Mouse (Mus musculus): ENCODE data around the gene Acss2. TPM values are rescaled to one million over a fixed set of nuclear protein-coding genes. Genes with fewer than 3 reads are reported as not detected.

The Acss2 gene
- polyA plus RNA-seq, 1 experiment from 2014 or later: 15.3 TPM

GRCm38 (mm10) chr2:155624730-155625129, 107.0 kb downstream of the Acss2 start:
- Histone ChIP-seq H3K4me2 (ENCODE audit: low read depth, low read length) (no peak overlapping the region), H3K9ac (ENCODE audit: low read depth, low read length) (no peak overlapping the region), H3K27ac (replicated peaks; ENCODE audit: low read depth, low read length) (no peak overlapping the region), H3K36me3 (ENCODE audit: control insufficient read depth, insufficient read depth, low read length) (no peaks in the 10 kb centered on the region), H3K27me3 (replicated peaks; ENCODE audit: control insufficient read depth, insufficient read depth, low read length) (peaks cover 21% of the 10 kb centered on the region), H3K4me1 (ENCODE audit: control insufficient read depth, insufficient read depth, low read length) (0 out of 2 replicates have a peak, but pooled peaks cover 8% of the 10 kb centered on the region), H3K9me3 (ENCODE audit: control insufficient read depth, low read length) (no peaks in the 10 kb centered on the region), H3K4me3 (ENCODE audit: low read depth, low read length) (no peak overlapping the region)
- DNase-seq (ENCODE audit: low spot score) (peak; percentile 56), ATAC-seq (ENCODE audit: low read depth) (no peak)
- WGBS: 30% methylated on average over 10 of the region's 10 CpGs

GRCm38 (mm10) chr2:155626277-155626676, 108.5 kb downstream of the Acss2 start:
- Histone ChIP-seq H3K9me3 (ENCODE audit: control insufficient read depth, low read length) (no peaks in the 10 kb centered on the region), H3K9ac (ENCODE audit: low read depth, low read length) (no peak overlapping the region), H3K4me1 (ENCODE audit: control insufficient read depth, insufficient read depth, low read length) (0 out of 2 replicates have a peak, but pooled peaks cover 8% of the 10 kb centered on the region), H3K27ac (replicated peaks; ENCODE audit: low read depth, low read length) (no peak overlapping the region), H3K4me3 (ENCODE audit: low read depth, low read length) (no peak overlapping the region), H3K4me2 (ENCODE audit: low read depth, low read length) (no peak overlapping the region), H3K36me3 (ENCODE audit: control insufficient read depth, insufficient read depth, low read length) (peaks cover 1% of the 10 kb centered on the region; the same call in 1 of the 2 replicates), H3K27me3 (replicated peaks; ENCODE audit: control insufficient read depth, insufficient read depth, low read length) (peaks cover 36% of the 10 kb centered on the region)
- ATAC-seq (ENCODE audit: low read depth): no peak
- no peak for DNase-seq (ENCODE audit: low spot score)
- 45% methylated on average over 15 of the region's 15 CpGs for WGBS

GRCm38 (mm10) chr2:155627030-155627738, 109.4 kb downstream of the Acss2 start:
- 54% methylated on average over 21 of the region's 21 CpGs for WGBS

GRCm38 (mm10) chr2:155628112-155628511, 110.4 kb downstream of the Acss2 start:
- Histone ChIP-seq H3K36me3 (ENCODE audit: control insufficient read depth, insufficient read depth, low read length) (peaks cover 19% of the 10 kb centered on the region; the same call in 1 of the 2 replicates), H3K4me2 (ENCODE audit: low read depth, low read length) (no peak overlapping the region), H3K27ac (replicated peaks; ENCODE audit: low read depth, low read length) (no peak overlapping the region), H3K4me1 (ENCODE audit: control insufficient read depth, insufficient read depth, low read length) (0 out of 2 replicates have a peak, but pooled peaks cover 8% of the 10 kb centered on the region), H3K9ac (ENCODE audit: low read depth, low read length) (no peak overlapping the region), H3K4me3 (ENCODE audit: low read depth, low read length) (no peak overlapping the region), H3K27me3 (replicated peaks; ENCODE audit: control insufficient read depth, insufficient read depth, low read length) (peaks cover 55% of the 10 kb centered on the region), H3K9me3 (ENCODE audit: control insufficient read depth, low read length) (no peaks in the 10 kb centered on the region)
- no peak for ATAC-seq (ENCODE audit: low read depth)
- 89% methylated on average over 9 of the region's 9 CpGs for WGBS
- DNase-seq (ENCODE audit: low spot score): no peak

More at GRCm38 (mm10) chr2:155627030-155627738, 109.4 kb downstream of the Acss2 start:
- no peaks in the 10 kb centered on the region for H3K9me3 ChIP-seq (ENCODE audit: control insufficient read depth, low read length)
- 0 out of 2 replicates have a peak, but pooled peaks cover 8% of the 10 kb centered on the region for H3K4me1 ChIP-seq (ENCODE audit: control insufficient read depth, insufficient read depth, low read length)
- DNase-seq (ENCODE audit: low spot score): peak; percentile 61
- no peak for ATAC-seq (ENCODE audit: low read depth)
- no peak overlapping the region for H3K27ac ChIP-seq (replicated peaks; ENCODE audit: low read depth, low read length)
- peaks cover 46% of the 10 kb centered on the region for H3K27me3 ChIP-seq (replicated peaks; ENCODE audit: control insufficient read depth, insufficient read depth, low read length)
- no peak overlapping the region for H3K9ac ChIP-seq (ENCODE audit: low read depth, low read length)
- no peak overlapping the region for H3K4me3 ChIP-seq (ENCODE audit: low read depth, low read length)
- H3K36me3 ChIP-seq (ENCODE audit: control insufficient read depth, insufficient read depth, low read length): peaks cover 10% of the 10 kb centered on the region; the same call in 1 of the 2 replicates
- no peak overlapping the region for H3K4me2 ChIP-seq (ENCODE audit: low read depth, low read length)

- Histone ChIP-seq H3K36me3 (ENCODE audit: control insufficient read depth, insufficient read depth, low read length) (peaks cover 23% of the 10 kb centered on the region), H3K4me3 (ENCODE audit: low read depth, low read length) (no peak overlapping the region), H3K27ac (replicated peaks; ENCODE audit: low read depth, low read length) (no peak overlapping the region), H3K4me1 (ENCODE audit: control insufficient read depth, insufficient read depth, low read length) (0 out of 2 replicates have a peak, but pooled peaks cover 8% of the 10 kb centered on the region), H3K4me2 (ENCODE audit: low read depth, low read length) (0 out of 2 replicates have a peak overlapping the region, but pooled peaks have one; percentile 81), H3K9ac (ENCODE audit: low read depth, low read length) (no peak overlapping the region), H3K27me3 (replicated peaks; ENCODE audit: control insufficient read depth, insufficient read depth, low read length) (peaks cover 57% of the 10 kb centered on the region), H3K9me3 (ENCODE audit: control insufficient read depth, low read length) (no peaks in the 10 kb centered on the region)
- WGBS: 71% methylated on average over 13 of the region's 13 CpGs
- DNase-seq (ENCODE audit: low spot score) (no peak), ATAC-seq (ENCODE audit: low read depth) (no peak)
Measured at GRCm38 (mm10) chr2:155628519-155628918, 110.8 kb downstream of the Acss2 start.

- DNase-seq (ENCODE audit: low spot score) (peak; percentile 66), ATAC-seq (ENCODE audit: low read depth) (peak; percentile 50)
- WGBS: 2% methylated on average over 14 of the region's 35 CpGs
- Histone ChIP-seq H3K27ac (replicated peaks; ENCODE audit: low read depth, low read length) (no peak overlapping the region), H3K36me3 (ENCODE audit: control insufficient read depth, insufficient read depth, low read length) (peaks cover 31% of the 10 kb centered on the region), H3K4me2 (ENCODE audit: low read depth, low read length) (peak overlapping the region; percentile 81), H3K27me3 (replicated peaks; ENCODE audit: control insufficient read depth, insufficient read depth, low read length) (peaks cover 64% of the 10 kb centered on the region), H3K9ac (ENCODE audit: low read depth, low read length) (peak overlapping the region; percentile 59), H3K4me3 (ENCODE audit: low read depth, low read length) (peak overlapping the region; percentile 37), H3K4me1 (ENCODE audit: control insufficient read depth, insufficient read depth, low read length) (0 out of 2 replicates have a peak, but pooled peaks cover 8% of the 10 kb centered on the region), H3K9me3 (ENCODE audit: control insufficient read depth, low read length) (no peaks in the 10 kb centered on the region)
Measured at GRCm38 (mm10) chr2:155629231-155629661, 111.5 kb downstream of the Acss2 start.

GRCm38 (mm10) chr2:155630153-155630552, 112.4 kb downstream of the Acss2 start:
- no peaks in the 10 kb centered on the region for H3K9me3 ChIP-seq (ENCODE audit: control insufficient read depth, low read length)
- 0 out of 2 replicates have a peak, but pooled peaks cover 8% of the 10 kb centered on the region for H3K4me1 ChIP-seq (ENCODE audit: control insufficient read depth, insufficient read depth, low read length)
- no peak overlapping the region for H3K4me2 ChIP-seq (ENCODE audit: low read depth, low read length)
- H3K4me3 ChIP-seq (ENCODE audit: low read depth, low read length): no peak overlapping the region
- peaks cover 67% of the 10 kb centered on the region for H3K27me3 ChIP-seq (replicated peaks; ENCODE audit: control insufficient read depth, insufficient read depth, low read length)
- H3K9ac ChIP-seq (ENCODE audit: low read depth, low read length): no peak overlapping the region; the same call in 1 of the 2 replicates
- no peak for DNase-seq (ENCODE audit: low spot score)
- 45% methylated on average over 9 of the region's 20 CpGs for WGBS
- no peak for ATAC-seq (ENCODE audit: low read depth)
- H3K27ac ChIP-seq (replicated peaks; ENCODE audit: low read depth, low read length): no peak overlapping the region
- peaks cover 40% of the 10 kb centered on the region for H3K36me3 ChIP-seq (ENCODE audit: control insufficient read depth, insufficient read depth, low read length)

GRCm38 (mm10) chr2:155630590-155631416, 113.1 kb downstream of the Acss2 start:
- Histone ChIP-seq H3K36me3 (ENCODE audit: control insufficient read depth, insufficient read depth, low read length) (peaks cover 46% of the 10 kb centered on the region), H3K27me3 (replicated peaks; ENCODE audit: control insufficient read depth, insufficient read depth, low read length) (peaks cover 67% of the 10 kb centered on the region), H3K27ac (replicated peaks; ENCODE audit: low read depth, low read length) (no peak overlapping the region), H3K4me2 (ENCODE audit: low read depth, low read length) (no peak overlapping the region), H3K4me1 (ENCODE audit: control insufficient read depth, insufficient read depth, low read length) (0 out of 2 replicates have a peak, but pooled peaks cover 8% of the 10 kb centered on the region), H3K4me3 (ENCODE audit: low read depth, low read length) (no peak overlapping the region), H3K9ac (ENCODE audit: low read depth, low read length) (no peak overlapping the region; the same call in 1 of the 2 replicates), H3K9me3 (ENCODE audit: control insufficient read depth, low read length) (no peaks in the 10 kb centered on the region)
- no peak for ATAC-seq (ENCODE audit: low read depth)
- no peak for DNase-seq (ENCODE audit: low spot score)
- WGBS: 31% methylated on average over 37 of the region's 43 CpGs
